Mouse (Mus musculus) kidney, adult 18-20 months (tissue): ENCODE results near the gene H3f3b.

Source experiments
- DNase-seq: peaks from one replicate; pipeline ENCODE4 v3.0.0; 2021

Gene H3f3b

GRCm38 (mm10) chr11:116027756-116028155, at the start of gene H3f3b:
H3f3b (minus strand) TSS chr11:116027962.
- DNase-seq = peak; percentile 12

- DNase-seq = no peak
These were observed 49.1 kb upstream of the H3f3b start for GRCm38 (mm10) chr11:116076836-116077235.

- no peak for DNase-seq
These were observed 48.4 kb upstream of the H3f3b start for GRCm38 (mm10) chr11:116076266-116076540.

GRCm38 (mm10) chr11:116075539-116076265, 47.9 kb upstream of the H3f3b start:
- DNase-seq = no peak

GRCm38 (mm10) chr11:116074436-116074991, 46.8 kb upstream of the H3f3b start:
- no peak for DNase-seq

GRCm38 (mm10) chr11:116072608-116073007, 44.8 kb upstream of the H3f3b start:
- DNase-seq = no peak

- DNase-seq = no peak
These were observed 43.7 kb upstream of the H3f3b start for GRCm38 (mm10) chr11:116071510-116071909.

- DNase-seq = no peak
These were observed 37.6 kb upstream of the H3f3b start for GRCm38 (mm10) chr11:116065345-116065744.

GRCm38 (mm10) chr11:116064187-116064867, 36.6 kb upstream of the H3f3b start:
- DNase-seq = no peak

GRCm38 (mm10) chr11:116063562-116063961, 35.8 kb upstream of the H3f3b start:
- DNase-seq = no peak

- no peak for DNase-seq
These were observed 34.8 kb upstream of the H3f3b start for GRCm38 (mm10) chr11:116062521-116062920.

GRCm38 (mm10) chr11:116061641-116062415, 34.1 kb upstream of the H3f3b start:
- no peak for DNase-seq

- DNase-seq = no peak
These were observed 32.8 kb upstream of the H3f3b start for GRCm38 (mm10) chr11:116060596-116060995.

GRCm38 (mm10) chr11:116059691-116060025, 31.9 kb upstream of the H3f3b start:
- no peak for DNase-seq

GRCm38 (mm10) chr11:116058868-116059690, 31.3 kb upstream of the H3f3b start:
- no peak for DNase-seq

GRCm38 (mm10) chr11:116058022-116058614, 30.4 kb upstream of the H3f3b start:
- no peak for DNase-seq

- no peak for DNase-seq
These were observed 29.6 kb upstream of the H3f3b start for GRCm38 (mm10) chr11:116057237-116057881.

GRCm38 (mm10) chr11:116055873-116056272, 28.1 kb upstream of the H3f3b start:
- no peak for DNase-seq

- DNase-seq = no peak
These were observed 25.9 kb upstream of the H3f3b start for GRCm38 (mm10) chr11:116053510-116054229.

- DNase-seq = no peak
These were observed 22.4 kb upstream of the H3f3b start for GRCm38 (mm10) chr11:116050196-116050595.

GRCm38 (mm10) chr11:116049610-116050009, 21.8 kb upstream of the H3f3b start:
- DNase-seq = no peak
